Mouse (Mus musculus) liver, adult 2 months (tissue): ENCODE results near the gene Epm2aip1.

Experiments used
- CTCF ChIP-seq: fragments of 200-500 bp; IDR thresholded peaks from 2 replicates; pipeline ENCODE4 v1.5.1; 2011; ENCODE audit warnings: low read depth, low read length, control low read depth
- POLR2A ChIP-seq: fragments of 200-500 bp; IDR thresholded peaks from 2 replicates; pipeline ENCODE4 v1.6.1; 2011; ENCODE audit warnings: low read length, control low read depth; ENCODE audit not compliant: insufficient read depth; ENCODE audit errors: extremely low read depth

DNA sequence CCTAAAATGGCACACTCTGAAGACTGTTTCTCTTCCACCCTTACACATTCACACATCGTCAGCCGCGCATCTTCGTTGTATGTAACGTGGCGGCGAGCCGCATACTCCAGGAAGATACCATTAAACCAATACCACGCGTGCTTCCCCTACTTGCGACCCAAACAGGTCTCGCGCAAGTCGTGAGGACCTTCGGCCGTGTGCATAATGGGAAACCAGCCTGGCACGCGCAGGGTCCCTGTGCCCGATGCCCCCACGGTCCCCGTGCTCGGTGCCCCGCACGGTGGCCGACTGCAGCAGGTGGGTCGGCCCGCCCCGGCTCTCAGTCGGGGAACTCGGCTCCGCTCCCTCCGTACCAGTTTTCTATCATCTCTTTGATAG lies 684 bp upstream of the Epm2aip1 start:
- no peak for TF ChIP-seq POLR2A
- no peak for TF ChIP-seq CTCF
